Comparison of ENCODE assay signal across 16 mouse cellular contexts in the genomic region with DNA sequence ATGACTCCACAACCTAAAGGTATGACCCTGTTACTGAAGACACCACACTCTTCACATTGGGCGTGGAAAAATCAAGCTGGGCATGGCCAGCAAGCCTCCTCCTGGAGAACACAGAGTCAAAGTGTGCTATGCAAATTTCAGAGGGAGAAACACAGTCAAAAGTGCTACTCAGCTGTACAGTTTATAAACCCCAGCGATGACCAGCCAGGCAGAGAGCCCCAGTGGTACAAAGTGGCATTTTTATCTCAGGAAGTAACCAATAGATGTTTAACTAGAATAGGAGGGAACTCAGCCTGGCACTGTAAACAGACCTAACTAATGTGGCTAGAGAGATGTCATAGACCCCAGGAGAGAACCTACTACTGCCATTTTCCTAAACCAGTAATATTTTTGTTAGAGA.
"Had no signal": no experiment of that assay in that cellular context is flagged by ENCODE, and none has a peak within 500 bp of the region (broad histone marks: within the 10 kb centered on the region; RNA-seq: fewer than 3 reads in every experiment).

No protein-coding gene starts in this region.

- DNase-seq: kidney, adult 2 months; kidney, postnatal 36 days; left cerebral cortex, postnatal 4 days; lung, adult 2 months; right cerebral cortex, adult 18-20 months; right cerebral cortex, postnatal 25 days; thymus, postnatal 4 days had no signal

- H3K36me3 ChIP-seq: limb, embryonic 13.5 days; liver, embryonic 15.5 days; midbrain, embryonic 15.5 days had no signal

- H3K9me3 ChIP-seq: limb, embryonic 13.5 days; liver, embryonic 15.5 days; midbrain, embryonic 15.5 days had no signal

- ATAC-seq: intestine, embryonic 16.5 days; lung, postnatal 0 days; midbrain, embryonic 15.5 days had no signal

- H3K4me1 ChIP-seq: liver, embryonic 15.5 days; megakaryocyte, embryonic 14.5 days had no signal

- H3K27me3 ChIP-seq: limb, embryonic 13.5 days; liver, embryonic 15.5 days; megakaryocyte, embryonic 14.5 days; midbrain, embryonic 15.5 days had no signal

- H3K9ac ChIP-seq: limb, embryonic 13.5 days; liver, embryonic 15.5 days; midbrain, embryonic 15.5 days had no signal

- H3K27ac ChIP-seq: limb, embryonic 13.5 days; liver, embryonic 15.5 days; macrophage; midbrain, embryonic 15.5 days; stomach, postnatal 0 days had no signal

- H3K4me3 ChIP-seq: limb, embryonic 13.5 days; liver, embryonic 15.5 days; megakaryocyte, embryonic 14.5 days; midbrain, embryonic 15.5 days had no signal

- H3K4me2 ChIP-seq: limb, embryonic 13.5 days; liver, embryonic 15.5 days; midbrain, embryonic 11.5 days; midbrain, embryonic 15.5 days had no signal
